Mouse (Mus musculus) mesoderm, embryonic 11.5 days (tissue): ENCODE results near the gene Ggt5.

Experiments
- DNase-seq: peaks from one replicate; pipeline ENCODE4 v3.0.0-alpha.2; 2012; ENCODE audit warnings: low read depth, low spot score

Ggt5 gene

GRCm38 (mm10) chr10:75568441-75568840 is 20.7 kb upstream of the Ggt5 start:
- DNase-seq = no peak

DNA sequence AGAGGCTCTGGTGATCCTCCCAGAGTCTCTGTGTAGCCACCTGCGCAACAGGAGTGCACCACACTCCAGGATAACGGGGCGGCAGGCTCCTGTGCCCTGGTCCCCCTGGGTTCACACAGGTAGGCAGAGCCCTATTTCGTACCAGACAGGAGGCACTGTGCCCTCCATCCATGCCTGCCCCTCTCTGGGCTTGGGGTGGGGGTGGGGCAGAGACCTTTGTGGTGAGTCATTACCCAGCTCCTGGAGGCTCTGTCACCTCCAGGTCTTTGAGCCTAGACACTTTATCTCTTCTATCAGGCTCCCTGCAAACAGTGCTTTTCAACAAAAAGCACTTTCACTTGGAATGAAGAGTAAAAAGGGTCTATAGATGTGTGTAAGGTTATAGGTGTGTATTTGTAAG is 20.3 kb upstream of the Ggt5 start:
- DNase-seq = no peak

- DNase-seq = no peak
Observed at GRCm38 (mm10) chr10:75570981-75571657, 18.0 kb upstream of the Ggt5 start.

- no peak for DNase-seq
Observed at GRCm38 (mm10) chr10:75571937-75572336, 17.2 kb upstream of the Ggt5 start.

DNA sequence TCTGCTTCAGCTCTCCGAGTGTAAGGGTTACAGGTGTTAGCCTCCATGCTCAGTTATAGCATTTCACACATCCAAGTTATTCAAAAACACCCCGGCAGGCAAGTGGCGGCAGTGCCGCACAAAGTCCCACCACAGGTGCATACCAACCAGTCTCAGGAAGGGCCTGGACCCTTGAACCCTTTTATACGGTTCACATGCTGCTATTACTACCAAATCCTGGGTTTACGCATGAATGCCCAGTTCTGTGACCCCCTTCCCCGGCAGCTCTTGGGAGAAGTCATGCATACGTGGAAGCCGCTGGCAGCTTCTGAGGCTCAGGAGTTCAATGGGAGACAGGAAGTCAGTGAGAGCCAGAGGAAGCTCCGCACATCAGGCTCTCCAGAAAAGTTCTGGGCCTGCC is 16.0 kb upstream of the Ggt5 start:
- DNase-seq = no peak

GRCm38 (mm10) chr10:75573965-75574364 is 15.2 kb upstream of the Ggt5 start:
- DNase-seq = no peak

DNA sequence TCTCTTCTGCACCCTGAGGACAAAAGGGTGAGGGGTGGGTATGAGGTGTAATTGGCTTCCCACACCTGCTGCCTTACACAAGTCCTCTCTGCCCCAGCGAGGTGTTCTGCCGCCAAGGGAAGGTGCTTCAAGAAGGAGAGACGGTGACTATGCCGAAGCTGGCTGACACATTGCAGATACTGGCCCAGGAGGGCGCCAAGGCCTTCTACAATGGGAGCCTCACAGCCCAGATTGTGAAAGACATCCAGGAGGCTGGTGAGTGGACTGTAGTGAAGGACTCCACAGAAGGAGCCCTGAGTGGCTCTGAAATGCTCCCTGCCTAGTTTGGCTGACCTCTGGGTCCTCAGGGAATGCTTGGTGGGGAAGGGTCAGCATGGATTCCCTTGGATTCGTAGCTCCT is 10.0 kb upstream of the Ggt5 start:
- no peak for DNase-seq

DNA sequence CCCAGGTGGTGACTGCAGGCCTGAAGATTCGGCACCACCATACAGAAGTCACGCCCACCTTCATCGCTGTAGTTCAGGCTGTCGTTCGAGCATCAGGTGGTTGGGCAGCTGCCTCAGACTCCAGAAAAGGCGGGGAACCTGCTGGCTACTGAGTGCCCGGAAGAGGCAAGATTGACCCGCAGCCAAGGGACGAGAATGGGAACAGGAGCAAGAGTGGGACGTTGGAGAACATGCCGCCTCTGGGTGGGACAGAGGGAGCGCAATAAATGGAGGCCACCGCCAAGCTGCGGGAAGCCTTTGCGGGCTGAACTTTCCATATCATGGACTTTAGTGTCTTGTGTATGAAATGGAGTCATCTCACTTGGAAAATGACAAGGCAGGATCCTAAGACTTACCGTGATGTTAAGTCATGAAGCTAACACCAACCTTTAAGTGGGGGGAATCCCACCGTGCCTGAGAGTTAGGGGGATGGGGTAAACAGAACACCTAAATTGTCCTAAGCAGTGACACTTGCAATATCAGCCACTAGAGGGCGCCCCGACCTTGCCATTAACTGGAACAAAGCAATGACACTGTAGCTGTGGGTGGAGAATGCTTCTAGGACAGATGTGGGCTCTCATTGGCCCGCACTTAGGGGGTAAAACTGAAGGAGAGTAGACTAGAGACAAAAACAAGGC is 3.1 kb upstream of the Ggt5 start:
- DNase-seq = peak; percentile 90

GRCm38 (mm10) chr10:75586553-75586879 is 2.6 kb upstream of the Ggt5 start:
- no peak for DNase-seq

DNA sequence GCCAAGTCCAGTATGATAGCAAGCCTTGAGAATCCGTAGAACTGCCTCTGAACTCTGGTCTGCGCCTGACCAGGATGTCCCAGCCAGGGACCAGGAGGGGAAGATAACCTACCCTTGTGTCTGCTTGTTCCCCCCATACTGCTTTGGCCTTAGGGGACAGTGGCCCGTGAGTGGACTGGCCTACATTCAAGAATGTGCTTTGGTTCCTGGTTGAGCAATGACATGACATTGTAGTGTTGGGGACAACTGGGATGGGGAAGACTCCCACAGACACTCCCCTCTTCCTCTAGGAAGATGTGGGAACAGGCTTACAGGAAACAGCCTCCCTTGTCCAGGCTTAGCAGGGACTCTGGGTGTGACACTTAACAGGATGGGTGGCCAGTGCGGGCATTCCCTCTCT is 1.4 kb upstream of the Ggt5 start:
- no peak for DNase-seq

GRCm38 (mm10) chr10:75588336-75588735 is 804 bp upstream of the Ggt5 start:
- no peak for DNase-seq

GRCm38 (mm10) chr10:75589651-75590050 is 511 bp downstream of the Ggt5 start:
- no peak for DNase-seq

- no peak for DNase-seq
Observed at GRCm38 (mm10) chr10:75591211-75591894, 2.2 kb downstream of the Ggt5 start.

- no peak for DNase-seq
Observed at GRCm38 (mm10) chr10:75592585-75592984, 3.4 kb downstream of the Ggt5 start.

DNA sequence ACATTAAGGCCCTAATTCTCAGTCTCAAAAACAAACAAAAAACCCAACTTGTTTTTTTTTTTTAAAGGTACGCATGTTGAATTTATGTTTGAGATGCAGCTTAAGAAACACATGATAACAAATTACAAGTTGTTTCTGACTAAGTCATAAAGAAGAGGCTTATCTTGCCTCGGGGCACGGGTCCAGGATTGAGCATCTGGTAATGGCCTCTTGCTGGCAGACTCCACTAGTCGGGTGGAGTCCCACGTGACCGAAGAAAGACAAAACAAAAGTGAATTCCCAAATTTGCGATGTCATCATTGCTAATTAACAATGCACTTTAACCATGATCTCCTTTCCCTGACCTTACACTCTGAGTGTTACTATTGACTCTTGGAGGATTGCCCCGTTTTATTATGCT is 6.8 kb downstream of the Ggt5 start:
- DNase-seq = no peak

DNA sequence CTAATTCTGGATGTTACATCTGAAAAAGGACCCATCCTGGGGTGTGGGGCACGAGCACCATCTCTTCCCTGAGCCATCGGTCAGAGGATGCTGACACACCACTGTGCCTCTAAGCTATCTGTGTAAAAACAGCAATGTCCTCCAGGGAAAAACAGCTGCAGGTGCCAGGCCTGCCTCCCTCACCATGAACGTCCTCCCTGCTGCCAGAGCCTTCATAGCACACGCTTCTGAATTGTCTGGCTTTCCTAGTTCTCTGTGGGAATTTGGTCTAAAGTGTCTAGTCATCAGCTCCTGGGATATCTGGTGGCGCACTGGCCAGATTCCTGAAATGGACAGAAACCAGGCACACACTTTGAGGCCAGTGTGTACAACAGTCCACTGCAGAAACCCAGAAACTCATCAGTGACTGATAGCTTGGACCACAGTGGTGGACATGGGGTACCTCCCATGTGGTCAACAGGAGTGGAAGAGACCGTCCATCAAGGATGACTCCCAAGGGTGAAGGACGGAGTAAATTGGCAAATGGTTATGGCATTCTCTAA is 11.1 kb downstream of the Ggt5 start:
- DNase-seq = no peak

GRCm38 (mm10) chr10:75605162-75605846 is 16.2 kb downstream of the Ggt5 start:
- no peak for DNase-seq

DNA sequence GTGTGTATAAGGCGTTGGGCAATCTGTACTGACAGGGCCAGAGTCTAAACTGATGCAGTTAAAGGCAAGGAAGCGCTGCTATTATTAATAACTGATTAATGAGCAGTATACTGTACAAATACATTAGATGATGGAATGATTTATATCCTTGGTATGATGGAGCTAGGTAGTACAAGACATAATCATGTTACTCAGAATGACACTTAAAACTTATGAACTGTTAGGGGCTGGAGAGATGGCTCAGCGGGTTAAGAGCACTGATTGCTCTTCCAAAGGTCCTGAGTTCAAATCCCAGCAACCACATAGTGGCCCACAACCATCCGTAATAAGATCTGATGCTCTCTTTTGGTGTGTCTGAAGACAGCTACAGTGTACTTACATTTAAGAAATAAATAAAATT is 18.1 kb downstream of the Ggt5 start:
- no peak for DNase-seq

DNA sequence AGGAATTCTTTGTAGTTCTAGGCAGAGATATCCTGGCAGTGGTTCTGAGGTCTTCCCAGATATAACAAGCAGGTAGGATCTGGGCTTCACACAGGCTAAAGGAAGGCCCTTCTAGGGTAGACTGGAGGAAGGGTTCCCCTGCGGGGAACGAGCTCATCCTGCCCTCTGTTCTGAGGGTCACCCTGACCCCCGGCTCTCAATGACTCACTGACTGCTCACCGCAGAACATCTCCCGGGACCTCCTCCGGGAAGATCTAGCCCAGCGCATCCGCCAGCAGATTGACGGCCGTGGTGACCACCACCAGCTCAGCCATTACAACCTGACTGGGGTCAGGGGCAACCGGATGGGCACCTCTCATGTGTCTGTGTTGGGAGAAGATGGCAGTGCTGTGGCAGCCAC is 19.8 kb downstream of the Ggt5 start:
- DNase-seq = no peak

DNA sequence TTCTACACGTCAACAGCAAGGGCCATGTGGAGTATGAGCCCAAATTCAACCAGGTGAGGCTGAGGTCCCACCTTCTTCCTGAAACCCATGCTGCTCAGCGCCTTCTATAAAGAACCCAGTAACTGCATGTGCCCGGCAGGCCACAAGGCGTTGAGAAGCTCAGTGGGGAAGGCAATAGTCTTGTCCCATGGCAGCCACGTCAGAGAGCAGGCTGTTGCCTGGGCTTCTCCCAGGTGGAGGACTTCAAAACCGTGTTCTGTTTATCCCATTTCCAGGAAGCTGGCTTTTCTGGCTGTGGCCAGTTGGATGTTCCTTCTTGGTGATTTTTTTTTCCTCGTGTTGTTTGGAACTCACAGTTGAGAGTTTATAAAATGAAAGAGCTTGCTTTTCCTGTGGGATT is 21.3 kb downstream of the Ggt5 start:
- DNase-seq = no peak

GRCm38 (mm10) chr10:75616044-75616443 is 26.9 kb downstream of the Ggt5 start:
- no peak for DNase-seq

- no peak for DNase-seq
Observed at GRCm38 (mm10) chr10:75620818-75621217, 31.7 kb downstream of the Ggt5 start.
